Mouse (Mus musculus) megakaryocyte, embryonic 14.5 days (primary cell): ENCODE measurements around the gene Fnbp1.

Experiments
- FLI1 ChIP-seq: IDR thresholded peaks from 2 replicates; pipeline ENCODE4 v1.6.1; 2012; ENCODE audit warnings: low read length, inconsistent platforms, mixed read lengths
- GATA1 ChIP-seq: IDR thresholded peaks from 3 replicates; pipeline ENCODE4 v1.6.1; 2012; ENCODE audit warnings: mixed read lengths, low read length, inconsistent platforms, borderline replicate concordance

DNA sequence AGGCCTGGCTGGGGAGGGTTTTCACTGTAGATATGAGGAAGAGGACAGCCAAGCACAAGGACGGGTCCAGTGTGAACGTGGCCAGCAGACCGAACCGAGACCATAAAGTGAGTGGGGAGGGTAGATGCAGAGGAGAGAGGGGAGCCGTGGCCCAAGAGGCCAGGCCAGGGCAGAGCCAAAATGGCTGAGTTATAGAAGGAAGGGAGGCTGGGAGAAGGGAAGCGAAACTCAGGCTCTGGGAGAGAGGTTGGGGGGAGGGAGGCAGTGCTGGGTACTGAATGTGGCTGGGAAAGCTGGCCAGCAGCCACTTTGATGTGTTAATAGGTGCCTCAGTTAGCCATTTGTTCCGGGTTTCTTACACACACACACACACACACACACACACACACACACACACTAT is 14.6 kb downstream of the Fnbp1 start:
- no peak for TF ChIP-seq GATA1
- TF ChIP-seq FLI1: no peak
